Mouse (Mus musculus) stomach, embryonic 15.5 days (tissue): ENCODE results near the gene Limch1. TPM values are rescaled to one million over a fixed set of nuclear protein-coding genes. Genes with fewer than 3 reads are reported as not detected.

Source experiments
- ATAC-seq: fragments of 200-750 bp; cut with Nextera tagmentation; 2 replicates; pipeline ENCODE4 v1.8.0; 2017; ENCODE audit warnings: low read depth, moderate number of reproducible peaks, moderate TSS enrichment; ENCODE audit not compliant: insufficient read depth, low FRiP score
- H3K27ac ChIP-seq: fragments of 300-500 bp; sonication (generic); 2 replicates; pipeline ENCODE4 v1.5.1; 2015; ENCODE audit warnings: mild to moderate bottlenecking, inconsistent platforms
- H3K27me3 ChIP-seq: fragments of 300-500 bp; sonication (generic); replicated peaks from 2 replicates; pipeline ENCODE4 v1.6.1; 2015; ENCODE audit warnings: inconsistent platforms
- H3K36me3 ChIP-seq: fragments of 300-500 bp; sonication (generic); 2 replicates; pipeline ENCODE4 v1.6.1; 2015; ENCODE audit warnings: inconsistent platforms
- H3K4me1 ChIP-seq: fragments of 300-500 bp; sonication (generic); 2 replicates; pipeline ENCODE4 v1.6.1; 2015; ENCODE audit warnings: inconsistent platforms
- H3K4me2 ChIP-seq: fragments of 300-500 bp; sonication (generic); 2 replicates; pipeline ENCODE4 v1.6.1; 2015; ENCODE audit warnings: mild to moderate bottlenecking, inconsistent platforms
- H3K4me3 ChIP-seq: fragments of 300-500 bp; sonication (generic); replicated peaks from 2 replicates; pipeline ENCODE4 v1.5.1; 2015; ENCODE audit warnings: inconsistent platforms
- H3K9ac ChIP-seq: fragments of 300-500 bp; sonication (generic); 2 replicates; pipeline ENCODE4 v1.6.1; 2015; ENCODE audit warnings: inconsistent platforms
- H3K9me3 ChIP-seq: fragments of 300-500 bp; sonication (generic); 2 replicates; pipeline ENCODE4 v1.6.1; 2016; ENCODE audit warnings: inconsistent platforms
- whole genome bisulfite sequencing: fragments of 180-500 bp; shearing (Covaris S2); methylation state at CpG from one replicate; pipeline ENCODE4 v1.1.7; 2015; 5-methylcytosine and 5-hydroxymethylcytosine counted together
- polyA plus RNA-seq: library from polyadenylated mRNA; unstranded; fragments of >200 nt; fragmentation: Nextera tagmentation; extraction: Ambion mirVana; gene quantifications from 2 replicates; pipeline ENCODE4 v1.2.1, GENCODE M21; 2015

The Limch1 gene
- polyA plus RNA-seq, 1 experiment from 2014 or later, result 10.8 TPM

GRCm38 (mm10) chr5:66957656-66958055, 212.0 kb downstream of the Limch1 start:
- Histone ChIP-seq H3K4me3 (no peak overlapping the region), H3K9me3 (no peaks in the 10 kb centered on the region), H3K9ac (no peak overlapping the region), H3K4me2 (no peak overlapping the region), H3K36me3 (no peaks in the 10 kb centered on the region), H3K27ac (no peak overlapping the region), H3K4me1 (no peaks in the 10 kb centered on the region), H3K27me3 (no peaks in the 10 kb centered on the region)
- no peak for ATAC-seq
- 79% methylated on average over 10 of the region's 10 CpGs for WGBS

GRCm38 (mm10) chr5:66958118-66958517, 212.5 kb downstream of the Limch1 start:
- no peaks in the 10 kb centered on the region for H3K27me3 ChIP-seq
- ATAC-seq, result no peak
- H3K9ac ChIP-seq, result no peak overlapping the region
- H3K4me2 ChIP-seq, result no peak overlapping the region
- H3K36me3 ChIP-seq, result no peaks in the 10 kb centered on the region
- no peaks in the 10 kb centered on the region for H3K4me1 ChIP-seq
- WGBS, result 76% methylated on average over 8 of the region's 8 CpGs
- H3K27ac ChIP-seq, result no peak overlapping the region
- no peaks in the 10 kb centered on the region for H3K9me3 ChIP-seq
- H3K4me3 ChIP-seq, result no peak overlapping the region

- no peaks in the 10 kb centered on the region for H3K9me3 ChIP-seq
- 78% methylated on average over 8 of the region's 8 CpGs for WGBS
- no peaks in the 10 kb centered on the region for H3K36me3 ChIP-seq
- H3K4me1 ChIP-seq, result no peaks in the 10 kb centered on the region
- no peak overlapping the region for H3K4me2 ChIP-seq
- no peak overlapping the region for H3K27ac ChIP-seq
- no peaks in the 10 kb centered on the region for H3K27me3 ChIP-seq
- no peak for ATAC-seq
- H3K9ac ChIP-seq, result no peak overlapping the region
- no peak overlapping the region for H3K4me3 ChIP-seq
Observed at GRCm38 (mm10) chr5:66959968-66960367, 214.3 kb downstream of the Limch1 start.

- no peak overlapping the region for H3K4me3 ChIP-seq
- H3K36me3 ChIP-seq, result no peaks in the 10 kb centered on the region
- H3K27me3 ChIP-seq, result no peaks in the 10 kb centered on the region
- no peaks in the 10 kb centered on the region for H3K4me1 ChIP-seq
- 47% methylated on average over 6 of the region's 6 CpGs for WGBS
- no peak for ATAC-seq
- no peak overlapping the region for H3K27ac ChIP-seq
- no peak overlapping the region for H3K4me2 ChIP-seq
- H3K9ac ChIP-seq, result no peak overlapping the region
- H3K9me3 ChIP-seq, result no peaks in the 10 kb centered on the region
Observed at GRCm38 (mm10) chr5:66965442-66965841, 219.8 kb downstream of the Limch1 start.

GRCm38 (mm10) chr5:66967147-66967546, 221.5 kb downstream of the Limch1 start:
- WGBS, result 55% methylated on average over 2 of the region's 2 CpGs
- Histone ChIP-seq H3K36me3 (no peaks in the 10 kb centered on the region), H3K27me3 (no peaks in the 10 kb centered on the region), H3K9me3 (no peaks in the 10 kb centered on the region), H3K9ac (no peak overlapping the region), H3K4me3 (no peak overlapping the region), H3K4me1 (no peaks in the 10 kb centered on the region), H3K4me2 (no peak overlapping the region), H3K27ac (no peak overlapping the region)
- ATAC-seq, result no peak

- H3K4me3 ChIP-seq, result no peak overlapping the region
- no peak overlapping the region for H3K27ac ChIP-seq
- H3K9me3 ChIP-seq, result no peaks in the 10 kb centered on the region
- ATAC-seq, result no peak
- 58% methylated on average over 4 of the region's 4 CpGs for WGBS
- no peaks in the 10 kb centered on the region for H3K4me1 ChIP-seq
- peak overlapping the region; percentile 36 for H3K4me2 ChIP-seq
- no peak overlapping the region for H3K9ac ChIP-seq
- no peaks in the 10 kb centered on the region for H3K27me3 ChIP-seq
- no peaks in the 10 kb centered on the region for H3K36me3 ChIP-seq
Observed at GRCm38 (mm10) chr5:66967646-66968045, 222.0 kb downstream of the Limch1 start.

GRCm38 (mm10) chr5:66968059-66968833, 222.6 kb downstream of the Limch1 start:
- Histone ChIP-seq H3K4me1 (no peaks in the 10 kb centered on the region), H3K9me3 (no peaks in the 10 kb centered on the region), H3K4me3 (no peak overlapping the region; the same call in 1 of the 2 replicates), H3K9ac (no peak overlapping the region), H3K36me3 (no peaks in the 10 kb centered on the region), H3K27me3 (no peaks in the 10 kb centered on the region), H3K4me2 (peak overlapping the region; percentile 36), H3K27ac (no peak overlapping the region)
- WGBS, result 17% methylated on average over 23 of the region's 23 CpGs
- no peak for ATAC-seq

- WGBS, result 63% methylated on average over 19 of the region's 19 CpGs
- no peak overlapping the region for H3K9ac ChIP-seq
- H3K9me3 ChIP-seq, result no peaks in the 10 kb centered on the region
- ATAC-seq, result no peak
- H3K27me3 ChIP-seq, result no peaks in the 10 kb centered on the region
- H3K27ac ChIP-seq, result no peak overlapping the region
- H3K36me3 ChIP-seq, result no peaks in the 10 kb centered on the region
- H3K4me3 ChIP-seq, result no peak overlapping the region
- H3K4me1 ChIP-seq, result no peaks in the 10 kb centered on the region
- no peak overlapping the region for H3K4me2 ChIP-seq
Observed at GRCm38 (mm10) chr5:66968925-66969711, 223.5 kb downstream of the Limch1 start.

- no peaks in the 10 kb centered on the region for H3K9me3 ChIP-seq
- 89% methylated on average over 8 of the region's 8 CpGs for WGBS
- no peak overlapping the region for H3K4me3 ChIP-seq
- no peak overlapping the region for H3K4me2 ChIP-seq
- H3K4me1 ChIP-seq, result no peaks in the 10 kb centered on the region
- no peak overlapping the region for H3K9ac ChIP-seq
- H3K27me3 ChIP-seq, result no peaks in the 10 kb centered on the region
- no peak for ATAC-seq
- no peaks in the 10 kb centered on the region for H3K36me3 ChIP-seq
- H3K27ac ChIP-seq, result no peak overlapping the region
Observed at GRCm38 (mm10) chr5:66975621-66976020, 230.0 kb downstream of the Limch1 start.

GRCm38 (mm10) chr5:66979332-66980218, 233.9 kb downstream of the Limch1 start:
- Histone ChIP-seq H3K36me3 (no peaks in the 10 kb centered on the region), H3K4me1 (no peaks in the 10 kb centered on the region), H3K4me3 (no peak overlapping the region), H3K27me3 (no peaks in the 10 kb centered on the region), H3K4me2 (no peak overlapping the region), H3K9ac (no peak overlapping the region), H3K27ac (no peak overlapping the region), H3K9me3 (no peaks in the 10 kb centered on the region)
- peak; percentile 65 for ATAC-seq
- WGBS, result 56% methylated on average over 19 of the region's 19 CpGs

- ATAC-seq, result no peak
- 85% methylated on average over 4 of the region's 4 CpGs for WGBS
- Histone ChIP-seq H3K9me3 (no peaks in the 10 kb centered on the region), H3K36me3 (no peaks in the 10 kb centered on the region), H3K4me3 (no peak overlapping the region), H3K4me1 (no peaks in the 10 kb centered on the region), H3K27ac (no peak overlapping the region), H3K9ac (no peak overlapping the region), H3K4me2 (no peak overlapping the region), H3K27me3 (no peaks in the 10 kb centered on the region)
Observed at GRCm38 (mm10) chr5:66980862-66981261, 235.2 kb downstream of the Limch1 start.
